Mouse (Mus musculus) frontal cortex, postnatal 10 days (tissue): ENCODE data around the gene Mast4.

Source experiments
- DNase-seq, 2 experiments: peaks; one replicate each; pipeline ENCODE4 v3.0.0; 2022; ENCODE audit warnings: low spot score in 2 of 2, mixed read lengths in 1 of 2

The Mast4 gene

DNA sequence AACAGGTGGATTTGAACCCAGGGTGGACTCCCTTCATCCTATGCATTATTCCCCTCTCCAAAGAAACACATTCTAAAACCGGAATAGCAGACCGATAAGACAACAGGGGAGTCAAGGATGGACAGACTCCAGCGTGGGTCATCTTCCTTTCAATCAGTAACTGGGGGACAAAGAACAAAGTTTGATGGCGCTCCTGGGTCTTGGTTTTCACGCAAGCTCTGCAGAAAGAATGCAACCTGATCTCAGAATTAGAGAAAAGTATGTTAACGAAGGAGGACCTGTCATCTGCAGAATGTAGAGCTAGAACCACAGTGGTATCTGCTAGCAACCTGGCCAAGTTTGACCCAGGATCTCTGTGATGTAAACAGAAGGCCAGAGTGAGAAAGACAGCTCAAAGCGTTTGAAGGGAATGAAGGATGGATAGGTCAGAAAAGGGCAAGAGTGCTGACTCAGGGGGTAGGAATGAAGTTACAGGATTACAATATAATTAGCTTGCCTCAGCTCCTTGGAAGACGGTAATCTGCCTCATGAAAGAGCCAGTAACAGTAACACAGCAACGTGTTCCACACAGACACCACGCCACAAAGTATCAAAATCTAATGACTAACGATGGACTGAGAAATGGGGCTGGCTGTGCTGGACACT lies 345.9 kb downstream of the Mast4 start:
- DNase-seq: no peak

DNA sequence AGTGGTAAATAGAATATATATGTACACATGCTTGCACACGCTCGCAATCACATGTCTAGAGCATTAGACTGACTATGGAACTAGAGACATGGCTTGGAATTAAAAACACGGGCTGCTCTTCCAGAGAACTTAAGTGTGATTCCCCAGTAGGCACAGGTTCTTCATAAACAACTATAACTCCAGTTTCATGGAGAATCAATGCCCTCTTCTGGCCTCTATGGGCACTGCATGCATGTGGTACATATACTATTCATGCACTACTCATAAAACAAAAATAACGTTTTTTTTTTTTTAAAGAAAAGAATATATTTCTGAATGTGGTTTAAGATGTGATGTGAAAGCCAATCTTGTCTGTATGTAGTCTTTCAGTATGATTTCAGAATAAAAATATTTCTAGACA lies 349.7 kb downstream of the Mast4 start:
- DNase-seq: no peak

DNA sequence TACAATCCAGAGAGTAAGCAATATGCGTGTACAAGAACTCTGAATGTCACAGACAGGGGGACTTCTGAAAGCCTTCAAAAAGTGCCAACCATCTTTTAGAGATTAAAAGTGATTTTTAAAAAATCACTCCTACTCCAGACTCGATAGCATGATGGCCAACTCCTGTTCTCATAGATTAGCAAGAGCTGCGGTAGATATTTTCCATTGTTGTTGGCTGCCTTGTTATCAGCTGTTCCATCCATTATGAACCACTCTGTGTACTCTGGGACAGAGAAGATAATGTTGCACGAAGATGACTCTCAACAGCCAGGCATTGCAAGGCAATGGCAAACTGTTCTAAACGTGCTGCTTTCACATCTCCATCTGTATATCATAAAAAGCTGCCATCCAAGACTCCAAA lies 360.4 kb downstream of the Mast4 start:
- no peak for DNase-seq

DNA sequence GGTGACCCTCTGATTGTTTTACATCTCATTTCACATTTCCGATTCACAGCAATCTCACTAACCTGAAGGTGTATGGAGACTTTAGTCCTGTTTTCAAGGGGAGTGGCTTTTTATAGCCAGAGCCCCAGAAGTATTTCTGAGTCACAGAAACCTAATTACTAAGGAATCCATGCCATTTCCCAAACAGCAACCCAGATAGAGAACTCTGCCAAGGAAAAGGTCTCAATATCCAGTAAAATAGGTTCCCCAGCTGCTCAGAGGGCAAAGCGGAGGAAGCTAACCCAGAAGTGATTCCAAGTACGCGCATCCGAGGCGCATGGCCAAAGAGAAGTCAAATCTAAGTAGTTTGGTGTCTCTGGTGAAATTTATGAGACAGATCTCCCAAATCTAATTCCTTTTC lies 370.8 kb downstream of the Mast4 start:
- DNase-seq: no peak

DNA sequence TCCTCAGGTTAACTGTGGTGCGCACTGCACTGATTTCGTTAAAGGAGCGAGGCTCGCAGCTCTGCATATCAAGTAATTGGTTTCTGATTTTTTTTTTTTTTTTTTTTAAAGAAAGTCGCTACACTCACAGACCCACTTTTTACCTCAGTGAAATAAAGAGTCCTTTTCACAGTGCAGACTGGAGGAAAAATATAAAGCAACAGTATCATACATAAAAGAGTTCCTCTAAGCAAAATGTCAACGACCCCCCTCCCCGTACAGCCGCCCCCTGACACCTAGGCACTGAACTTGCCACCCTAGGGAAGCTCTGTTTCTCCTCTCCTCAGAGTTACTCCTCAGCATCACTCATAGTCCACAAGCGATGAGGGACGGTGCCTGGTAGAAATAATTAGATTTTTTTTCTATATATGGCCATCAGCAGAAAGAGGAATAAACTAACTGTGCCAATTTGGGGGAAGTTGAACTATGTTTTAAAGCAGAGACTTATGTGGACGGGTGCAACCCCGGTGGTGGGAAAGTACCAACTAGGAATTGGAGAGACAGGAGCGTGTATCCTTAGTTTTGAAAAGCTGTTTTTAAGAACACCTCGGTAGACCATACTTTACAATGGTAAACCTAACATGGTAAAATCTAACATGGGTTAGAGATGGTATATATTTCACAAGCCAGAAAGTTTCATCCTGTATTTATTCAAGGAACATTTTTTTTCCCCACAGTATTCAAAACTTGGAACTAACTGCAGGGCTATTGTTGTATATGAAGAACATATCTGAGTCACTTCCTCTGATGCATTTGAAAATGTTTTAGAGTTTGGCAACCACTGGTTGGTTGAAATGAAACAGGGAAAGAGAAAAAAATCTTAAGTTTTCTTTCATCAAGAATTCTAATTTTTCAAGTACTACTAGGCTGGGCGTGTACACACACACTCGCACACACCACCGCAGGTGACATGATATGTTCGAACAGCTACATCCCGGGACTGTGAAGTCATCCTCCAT lies 375.7 kb downstream of the Mast4 start:
- no peak for DNase-seq

DNA sequence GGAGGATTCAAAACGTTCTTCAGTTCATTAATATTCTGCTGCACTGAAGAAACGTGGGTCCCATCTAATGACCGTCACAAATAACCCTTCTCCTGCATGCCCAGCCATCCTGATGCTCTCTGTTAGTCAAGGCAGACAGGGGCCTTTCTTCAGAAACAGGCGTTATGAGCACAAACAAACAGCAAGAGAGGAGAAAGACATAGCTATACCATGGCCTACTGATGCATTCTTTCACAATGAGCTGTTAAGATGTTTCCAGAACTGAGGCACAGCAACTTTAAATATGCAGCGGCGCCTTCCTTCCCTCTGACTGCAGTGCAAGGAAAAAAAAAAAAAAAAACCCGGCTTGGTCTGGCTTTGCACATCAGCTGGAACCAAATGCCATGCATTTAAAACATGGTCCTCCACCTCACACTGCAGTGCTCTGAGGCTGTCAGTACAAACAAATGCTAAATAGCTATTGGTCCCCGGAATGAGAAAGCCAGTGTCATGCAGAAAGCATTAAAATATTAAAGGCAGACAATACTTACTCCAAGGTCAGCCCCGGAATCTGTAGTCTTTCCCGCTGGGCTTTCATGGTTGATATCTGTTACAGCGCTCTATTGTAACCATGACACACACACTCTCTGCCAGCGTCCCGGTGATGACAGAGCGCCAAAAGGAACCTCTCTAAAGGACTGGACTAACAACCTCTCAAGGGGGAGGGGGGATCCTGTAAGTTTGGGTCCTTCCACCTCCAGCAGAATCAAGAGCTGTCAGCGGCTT lies 376.6 kb downstream of the Mast4 start:
- DNase-seq: peak in 1 of 2 experiments; percentile 24

DNA sequence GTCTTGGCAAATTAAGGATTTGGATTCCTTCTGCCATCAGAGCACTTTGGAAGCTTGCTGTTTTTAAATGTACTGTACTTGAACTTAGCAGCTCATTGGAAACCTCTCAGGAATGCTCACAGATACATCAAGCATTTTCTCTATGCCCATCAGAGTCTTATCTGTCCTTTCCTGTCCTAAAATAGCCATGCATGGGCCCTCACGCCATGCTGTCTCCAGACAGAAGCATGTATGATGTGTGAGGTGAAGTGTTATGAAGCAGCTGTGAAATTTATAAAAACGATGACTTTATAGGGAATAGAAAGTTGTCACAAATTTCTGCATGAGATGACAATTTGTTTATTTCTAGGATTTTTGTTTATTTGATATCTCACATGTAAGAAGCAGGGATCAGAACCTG lies 378.8 kb downstream of the Mast4 start:
- no peak for DNase-seq

DNA sequence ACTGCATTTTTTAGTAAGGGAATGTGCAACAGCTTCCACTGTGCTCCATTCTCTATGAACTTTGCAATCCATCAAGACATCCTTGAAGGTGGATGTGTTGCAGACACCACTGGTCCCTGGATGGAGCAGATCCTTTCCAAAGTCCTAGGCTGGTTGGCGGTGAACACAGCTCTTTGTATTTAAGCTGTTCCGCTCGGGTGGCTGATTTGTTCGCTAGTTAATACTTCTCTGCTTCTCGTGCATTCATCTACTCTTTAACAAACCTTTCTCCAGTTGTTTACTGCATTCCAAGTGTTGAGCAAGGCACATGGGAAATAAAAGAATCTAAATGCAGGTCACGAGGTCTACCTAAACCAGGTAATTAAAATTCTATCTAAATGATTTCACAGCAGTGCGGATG lies 384.5 kb downstream of the Mast4 start:
- no peak for DNase-seq

DNA sequence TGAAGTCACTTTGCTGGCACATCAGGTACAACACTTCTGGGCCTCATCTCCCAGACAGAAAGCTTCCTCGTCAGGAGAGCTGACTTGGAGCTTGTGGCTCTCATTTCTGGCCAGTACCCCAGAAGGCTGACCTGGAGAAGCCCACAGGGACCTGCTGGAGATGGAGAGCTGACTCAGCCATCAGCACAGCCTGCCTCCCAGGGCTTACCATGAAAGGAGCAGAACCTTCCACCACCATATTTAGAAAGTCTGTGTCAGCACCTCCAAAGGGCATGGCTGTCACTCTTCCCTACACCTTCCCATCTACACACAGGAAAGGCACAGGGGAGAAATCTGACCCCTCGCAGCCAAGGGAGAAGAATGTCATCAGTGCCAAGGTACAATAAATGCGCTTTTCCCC lies 385.3 kb downstream of the Mast4 start:
- no peak for DNase-seq

DNA sequence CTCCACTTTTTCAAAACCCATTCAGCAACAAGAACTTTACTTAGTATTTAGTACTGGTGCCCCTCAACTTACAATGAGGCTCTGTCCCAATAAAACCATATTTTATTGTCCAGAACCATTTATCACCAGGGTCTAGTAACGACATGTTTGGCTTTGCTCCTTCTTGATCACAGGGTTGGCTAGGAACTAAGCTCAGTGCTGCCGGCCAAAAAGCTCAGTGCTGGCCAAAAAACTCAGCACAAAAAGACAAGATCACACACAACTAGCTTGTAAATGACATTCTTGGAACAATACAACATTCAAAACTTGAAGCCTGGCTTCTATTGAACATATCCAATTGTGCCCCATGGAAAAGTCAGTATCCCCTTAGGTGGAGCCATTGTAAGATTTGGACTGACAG lies 386.8 kb downstream of the Mast4 start:
- DNase-seq: no peak

DNA sequence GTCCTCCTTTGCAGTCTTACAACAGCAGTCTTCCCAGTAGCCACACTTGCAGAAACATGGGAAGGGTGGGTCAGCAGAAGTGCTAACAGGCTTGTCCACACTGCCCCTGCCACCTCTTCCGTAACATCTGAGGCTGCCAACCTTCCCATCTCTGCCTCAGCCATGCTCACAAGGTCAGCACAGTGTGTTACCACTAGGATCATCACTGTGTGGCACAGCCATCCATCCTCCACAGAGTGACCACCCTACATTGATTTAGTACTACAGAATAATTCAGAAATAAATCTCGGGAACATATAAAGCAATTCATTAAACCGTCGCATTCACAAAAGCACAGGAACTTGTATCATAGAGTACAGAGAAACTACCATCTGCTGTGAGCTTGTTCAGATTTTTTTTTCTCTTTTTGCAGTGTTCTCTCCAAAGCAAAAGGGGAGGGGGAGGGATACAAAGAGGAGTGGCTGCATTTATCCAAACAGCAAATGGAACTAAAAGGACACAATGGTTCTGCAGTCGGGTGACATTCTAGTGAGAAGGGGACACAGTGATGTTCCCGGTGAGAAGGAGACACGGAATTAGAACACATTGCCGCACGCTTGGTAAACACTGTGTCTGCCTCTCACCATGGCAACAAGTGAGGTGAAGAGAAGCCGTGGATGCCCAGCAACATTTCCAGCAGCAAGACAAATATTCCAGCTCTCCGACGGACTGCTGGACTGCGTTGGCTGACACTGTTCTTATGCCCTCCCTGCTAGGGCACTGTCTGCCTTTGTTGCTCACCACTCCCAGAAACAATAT lies 388.1 kb downstream of the Mast4 start:
- DNase-seq: no peak

DNA sequence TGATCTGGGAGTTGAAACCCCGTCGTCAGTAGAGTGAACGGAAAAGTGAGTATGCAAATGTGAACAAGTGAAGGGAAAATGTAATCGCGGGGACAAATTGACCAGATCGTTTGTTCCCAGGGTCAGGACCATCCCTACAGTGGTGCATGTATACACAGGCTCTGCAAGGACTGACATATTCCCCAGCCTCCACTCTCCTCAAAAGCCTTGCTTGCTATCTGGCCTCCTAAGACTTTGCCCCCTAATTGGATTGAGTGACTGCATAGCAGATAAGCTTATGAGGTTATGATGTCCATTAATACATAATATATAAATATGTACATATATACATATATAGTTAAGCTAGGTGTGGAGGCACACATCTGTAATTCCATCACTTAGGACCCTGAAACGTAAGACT lies 388.8 kb downstream of the Mast4 start:
- no peak for DNase-seq

DNA sequence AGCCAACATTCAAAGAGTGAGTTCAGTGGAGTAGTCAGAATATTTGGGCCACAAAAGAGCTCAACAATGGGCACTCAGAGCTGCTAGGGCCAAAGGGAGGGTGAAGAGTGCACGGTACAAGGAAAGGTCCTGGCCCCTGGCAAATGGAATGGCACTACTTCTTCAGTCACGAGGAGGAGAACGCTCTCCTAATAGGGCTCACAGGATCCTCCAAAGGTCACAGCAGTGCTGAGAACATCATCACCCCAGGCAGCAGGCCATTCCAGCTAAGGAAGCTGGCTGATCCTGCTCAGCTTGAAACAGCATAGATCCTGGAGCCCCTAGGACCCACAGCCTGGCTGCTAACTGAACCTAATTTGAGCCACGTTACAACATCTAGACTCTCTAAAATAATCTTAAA lies 389.8 kb downstream of the Mast4 start:
- DNase-seq: no peak

DNA sequence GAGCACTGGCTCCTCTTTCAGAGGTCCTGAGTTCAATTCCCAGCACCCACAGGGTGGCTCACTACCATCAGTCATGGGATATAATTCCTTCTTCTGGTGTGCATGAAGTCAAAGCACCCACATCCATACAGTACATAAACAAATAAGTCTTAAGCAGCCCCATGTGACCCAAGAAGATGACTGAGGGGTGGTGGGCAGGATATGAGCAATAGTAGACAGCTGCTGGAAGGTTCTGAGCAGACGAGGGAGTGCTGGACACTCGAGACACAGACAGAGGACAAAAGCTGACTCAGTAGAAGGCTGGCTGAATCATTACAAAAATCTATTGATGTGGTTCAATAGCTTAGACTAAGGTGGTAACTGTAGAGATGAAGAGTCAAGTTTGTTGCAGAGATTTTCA lies 391.7 kb downstream of the Mast4 start:
- no peak for DNase-seq

DNA sequence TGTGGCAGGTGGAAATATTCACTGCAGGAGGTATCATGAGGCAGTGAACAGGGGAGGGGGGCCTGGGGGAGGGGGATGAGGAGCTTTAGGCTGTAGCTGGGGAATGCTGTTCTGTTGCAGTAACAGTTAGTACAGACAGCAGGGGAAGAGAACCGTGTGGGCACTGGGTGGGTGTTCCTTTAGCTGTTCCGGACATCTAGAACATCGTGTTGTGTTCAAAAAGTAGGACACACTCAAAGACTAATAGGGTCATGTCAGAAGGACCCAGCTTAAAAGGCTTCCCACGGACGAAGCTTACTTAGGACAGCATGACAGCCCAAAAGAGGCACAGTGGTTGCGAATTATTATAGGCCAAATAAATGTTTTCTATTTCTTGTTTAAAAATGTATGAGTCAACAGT lies 393.8 kb downstream of the Mast4 start:
- no peak for DNase-seq

DNA sequence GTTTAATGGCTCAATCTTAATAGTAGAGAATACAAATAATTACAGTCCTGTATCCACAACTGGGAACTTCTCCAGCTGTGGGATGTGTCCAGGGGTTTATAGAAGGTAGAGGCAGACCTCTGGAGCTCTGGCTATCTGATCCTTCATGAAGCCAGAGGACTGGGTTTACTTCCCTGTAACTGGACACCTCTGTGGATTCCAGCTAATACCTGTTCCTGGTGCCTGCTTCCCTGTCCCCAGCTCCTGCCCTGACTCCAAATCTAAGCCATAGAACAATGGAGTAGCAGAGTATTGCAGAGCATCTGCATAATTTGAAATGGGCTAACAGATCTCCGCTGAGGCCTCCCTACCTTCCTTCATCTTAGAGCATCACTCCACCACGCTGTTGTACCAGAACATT lies 398.1 kb downstream of the Mast4 start:
- DNase-seq: no peak

DNA sequence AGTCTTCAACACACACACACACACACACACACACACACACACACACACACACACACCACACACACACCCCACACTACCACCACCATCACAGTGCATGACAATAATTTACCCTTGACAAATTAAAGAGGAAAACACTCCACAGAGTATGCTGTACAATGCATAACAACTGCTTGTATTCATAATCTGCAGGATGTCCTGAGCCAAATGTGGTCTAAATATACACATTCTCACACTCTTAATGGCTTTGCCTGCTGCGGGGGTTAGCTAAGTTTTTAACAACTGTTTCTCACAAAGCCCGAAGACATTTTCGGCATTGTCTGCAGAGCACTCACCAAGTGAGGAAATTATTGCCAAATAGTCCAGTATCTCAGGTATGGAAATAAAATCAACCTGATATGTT lies 398.5 kb downstream of the Mast4 start:
- DNase-seq: no peak

DNA sequence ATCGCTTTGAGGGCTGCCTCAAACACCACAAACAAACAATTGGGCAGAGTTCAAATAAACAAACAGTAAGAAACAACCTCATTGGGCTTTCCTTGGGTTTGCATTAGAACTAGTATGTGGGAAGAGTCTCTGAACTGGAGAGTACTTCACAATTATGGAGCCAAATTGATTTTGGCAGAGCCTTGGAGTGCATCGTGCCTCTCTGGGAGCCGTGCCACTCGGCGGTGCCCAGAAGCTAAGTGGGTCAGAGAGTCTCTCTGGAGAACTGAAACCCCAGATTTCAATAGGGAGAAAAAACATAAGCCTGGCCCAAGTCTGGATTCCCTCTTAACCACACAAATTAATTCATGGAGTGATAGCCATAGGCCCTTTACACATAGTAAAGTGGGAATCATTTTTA lies 400.6 kb downstream of the Mast4 start:
- DNase-seq: peak in 1 of 2 experiments; percentile 32

DNA sequence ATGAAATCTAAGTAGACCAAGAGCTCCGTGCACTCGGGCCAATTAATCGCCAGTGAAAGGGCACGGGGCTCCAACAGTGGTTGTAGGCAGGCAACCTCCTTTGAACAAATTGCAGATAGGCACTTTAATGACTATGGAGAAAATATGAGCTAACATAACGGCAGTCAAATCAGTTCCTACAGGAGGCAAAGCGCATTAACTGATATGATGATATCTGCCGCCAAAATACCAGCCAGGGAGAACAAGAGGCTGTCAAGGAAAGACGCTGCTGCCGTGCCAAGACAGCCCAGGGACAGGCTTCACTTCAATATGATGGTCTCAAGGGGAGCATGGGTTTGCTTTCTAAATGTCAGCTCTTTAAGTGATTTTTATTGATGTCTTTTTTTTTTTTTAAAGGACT lies 401.9 kb downstream of the Mast4 start:
- no peak for DNase-seq

DNA sequence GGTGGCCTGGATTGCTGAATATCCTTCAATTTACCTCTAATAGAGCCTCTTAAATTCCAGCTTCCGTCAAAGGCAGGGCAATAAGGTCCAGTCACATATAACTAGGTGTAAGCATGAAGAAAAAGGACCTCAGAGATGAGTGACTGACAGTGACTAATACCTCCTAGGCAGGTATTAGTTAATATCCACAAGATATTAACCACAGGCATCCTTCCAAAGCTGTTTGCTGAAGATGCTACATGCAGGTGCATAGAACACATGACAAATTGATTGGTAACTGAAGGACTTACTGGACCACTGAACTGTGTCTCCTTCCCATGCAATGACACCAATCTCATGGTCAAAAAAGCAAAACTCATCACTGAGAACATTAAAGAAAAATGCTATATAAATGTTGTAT lies 402.3 kb downstream of the Mast4 start:
- DNase-seq: no peak

DNA sequence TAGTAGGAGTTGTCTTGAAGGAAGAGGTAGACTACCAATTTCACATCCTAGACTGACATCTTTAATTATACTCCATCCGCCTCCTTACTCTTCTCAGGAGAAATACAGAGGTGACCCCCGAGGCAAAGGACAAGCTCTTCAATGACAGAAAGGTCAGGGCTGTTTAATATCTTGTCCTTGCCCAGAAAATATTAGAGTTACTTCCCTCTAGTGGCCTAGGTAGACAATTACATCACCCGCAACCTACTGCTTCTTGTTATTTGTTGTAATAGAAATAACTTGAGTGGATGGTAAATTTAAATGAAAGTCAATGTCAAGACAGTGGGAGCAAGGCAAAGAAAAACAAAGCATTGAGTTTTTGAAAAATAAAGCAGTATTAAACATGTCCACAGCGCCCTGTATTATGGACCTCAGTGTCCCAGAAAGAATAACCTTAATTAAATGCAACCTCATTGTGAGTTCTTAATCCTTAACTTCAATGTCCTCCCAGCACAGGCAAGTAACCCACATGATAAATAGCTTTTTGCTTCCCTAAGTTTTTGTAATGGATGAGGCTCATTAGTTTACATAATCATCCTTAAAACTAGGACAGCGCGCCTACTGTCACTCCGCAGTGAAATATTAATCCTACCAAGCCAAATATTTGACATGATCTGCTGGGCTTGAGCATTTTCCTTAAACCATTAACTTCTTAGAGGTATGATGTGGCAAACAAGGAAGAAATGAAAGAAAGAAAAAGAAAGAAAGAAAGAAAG lies 408.3 kb downstream of the Mast4 start:
- DNase-seq: no peak
